20 mouse cellular contexts compared by ENCODE assay signal in the genomic region with DNA sequence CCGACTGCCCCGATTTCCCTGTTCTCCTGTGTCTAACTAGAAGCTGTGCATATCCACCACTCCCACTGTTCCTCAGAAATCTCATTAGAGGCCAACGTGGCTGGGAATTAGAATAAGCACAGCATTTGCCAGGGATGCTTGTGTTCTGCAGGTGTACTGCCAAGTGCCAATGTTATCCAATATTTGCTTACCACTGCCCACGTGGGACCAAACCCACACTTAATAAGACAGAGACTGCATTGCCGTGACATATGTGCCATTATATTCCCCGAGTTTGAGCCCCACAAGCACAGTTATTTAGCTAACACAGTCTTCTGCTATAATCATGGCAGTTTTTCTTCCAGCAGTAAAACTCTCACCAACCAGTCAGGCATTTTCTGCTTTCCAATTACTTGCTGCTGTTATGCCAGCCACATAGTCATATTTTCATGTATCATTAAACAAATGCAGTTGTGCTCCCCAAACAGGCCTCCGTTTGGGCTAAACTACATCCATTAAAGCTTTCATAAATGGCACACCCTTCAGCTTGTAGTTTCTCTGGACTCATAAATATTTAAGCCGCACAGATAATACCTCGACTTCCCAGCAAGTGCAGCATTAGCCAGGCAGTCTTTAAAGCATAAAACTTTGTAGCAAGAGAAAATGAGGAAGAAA.
A peak's percentile ranks its signal among the peaks of the same experiment; 100 is the strongest.
DNase-seq lines count a peak whose midpoint lies in the region; ATAC-seq lines count a peak whose summit lies in the region.
"Had no signal": no experiment of that assay in that cellular context is flagged by ENCODE, and none has a peak within 500 bp of the region (broad histone marks: within the 10 kb centered on the region; RNA-seq: fewer than 3 reads in every experiment).

No protein-coding gene starts in this region.

- H3K4me3 ChIP-seq in hindbrain, embryonic 14.5 days (replicated peaks; ENCODE audit: low read length), result no peak overlapping the region
- no peak overlapping the region for H3K4me3 ChIP-seq in hindbrain, embryonic 10.5 days
- H3K4me3 ChIP-seq in limb, embryonic 12.5 days (replicated peaks), result no peak overlapping the region
- no peak overlapping the region for H3K4me3 ChIP-seq in neural tube, embryonic 14.5 days (ENCODE audit: low read depth, low read length)
- H3K4me3 ChIP-seq in intestine, embryonic 16.5 days (ENCODE audit: low read length), result no peak overlapping the region
- H3K4me3 ChIP-seq: erythroblast, embryonic 14.5 days; stomach, embryonic 15.5 days had no signal

- no peak overlapping the region for H3K9ac ChIP-seq in hindbrain, embryonic 14.5 days
- H3K9ac ChIP-seq in limb, embryonic 12.5 days (replicated peaks), result no peak overlapping the region
- H3K9ac ChIP-seq in neural tube, embryonic 14.5 days (replicated peaks; ENCODE audit: low read depth, low read length), result no peak overlapping the region
- no peak overlapping the region for H3K9ac ChIP-seq in intestine, embryonic 16.5 days (ENCODE audit: low read depth, low read length)
- H3K9ac ChIP-seq: stomach, embryonic 15.5 days had no signal

- peak; percentile 17 to 22 for DNase-seq in cerebellum, postnatal 10 days
- DNase-seq in cerebellum, postnatal 4 days (ENCODE audit: low spot score in 2 of 2), result no peak
- DNase-seq in hindbrain, embryonic 14.5 days (ENCODE audit: low spot score), result peak; percentile 28
- DNase-seq in hindbrain, embryonic 10.5 days (ENCODE audit: low spot score), result no peak
- no peak for DNase-seq in lung, postnatal 14 days
- DNase-seq: cerebellum, postnatal 25 days; kidney, postnatal 14 days; lung, adult 18-20 months; lung, postnatal 36 days; right cerebral cortex, postnatal 14 days; thymus, adult 2 months had no signal

- no peaks in the 10 kb centered on the region for H3K36me3 ChIP-seq in hindbrain, embryonic 14.5 days (replicated peaks; ENCODE audit: control insufficient read depth, insufficient read depth)
- no peaks in the 10 kb centered on the region for H3K36me3 ChIP-seq in hindbrain, embryonic 10.5 days
- no peaks in the 10 kb centered on the region for H3K36me3 ChIP-seq in limb, embryonic 12.5 days
- H3K36me3 ChIP-seq in neural tube, embryonic 14.5 days (ENCODE audit: control insufficient read depth, insufficient read depth, low read length), result no peaks in the 10 kb centered on the region
- no peaks in the 10 kb centered on the region for H3K36me3 ChIP-seq in intestine, embryonic 16.5 days (ENCODE audit: control insufficient read depth, insufficient read depth, low read length)
- H3K36me3 ChIP-seq: G1E; stomach, embryonic 15.5 days had no signal

- peak; percentile 80 for ATAC-seq in hindbrain, embryonic 14.5 days (ENCODE audit: low FRiP score)
- 0 out of 2 replicates have a peak, but pooled peaks have one; percentile 42 for ATAC-seq in limb, embryonic 12.5 days (ENCODE audit: insufficient number of reproducible peaks, insufficient read depth, low FRiP score, low TSS enrichment, low read depth)
- peak; percentile 96 for ATAC-seq in neural tube, embryonic 14.5 days (ENCODE audit: low read depth)
- ATAC-seq in intestine, embryonic 16.5 days, result no peak
- ATAC-seq: CD4-positive, CD25-positive, alpha-beta regulatory T cell, adult 4 months; intestine, postnatal 0 days had no signal

- H3K27ac ChIP-seq in hindbrain, embryonic 14.5 days, result peak overlapping the region; percentile 57; the same call in 1 of the 2 replicates
- no peak overlapping the region for H3K27ac ChIP-seq in hindbrain, embryonic 10.5 days
- H3K27ac ChIP-seq in limb, embryonic 12.5 days, result peak overlapping the region; percentile 66
- peak overlapping the region; percentile 48 for H3K27ac ChIP-seq in neural tube, embryonic 14.5 days (ENCODE audit: low read depth, low read length)
- no peak overlapping the region for H3K27ac ChIP-seq in intestine, embryonic 16.5 days (ENCODE audit: low read length)
- H3K27ac ChIP-seq: stomach, embryonic 15.5 days had no signal

- H3K27me3 ChIP-seq in hindbrain, embryonic 14.5 days (ENCODE audit: control insufficient read depth, insufficient read depth, low read length), result no peaks in the 10 kb centered on the region
- H3K27me3 ChIP-seq in hindbrain, embryonic 10.5 days (ENCODE audit: insufficient read depth, poor library complexity, severe bottlenecking), result no peaks in the 10 kb centered on the region
- H3K27me3 ChIP-seq in limb, embryonic 12.5 days, result no peaks in the 10 kb centered on the region
- no peaks in the 10 kb centered on the region for H3K27me3 ChIP-seq in neural tube, embryonic 14.5 days (ENCODE audit: control insufficient read depth, insufficient read depth, low read length)
- no peaks in the 10 kb centered on the region for H3K27me3 ChIP-seq in intestine, embryonic 16.5 days (replicated peaks; ENCODE audit: control insufficient read depth, insufficient read depth, low read length)
- H3K27me3 ChIP-seq: stomach, embryonic 15.5 days had no signal

- WGBS in hindbrain, embryonic 14.5 days, result 56% methylated on average over 9 of the region's 9 CpGs
- 82% methylated on average over 9 of the region's 9 CpGs for WGBS in hindbrain, embryonic 10.5 days
- WGBS in limb, embryonic 12.5 days, result 44% methylated on average over 9 of the region's 9 CpGs
- WGBS in neural tube, embryonic 14.5 days, result 38% methylated on average over 9 of the region's 9 CpGs
- 64% methylated on average over 9 of the region's 9 CpGs for WGBS in intestine, embryonic 16.5 days

- H3K4me1 ChIP-seq in hindbrain, embryonic 14.5 days (replicated peaks; ENCODE audit: control insufficient read depth, insufficient read depth, low read length), result no peaks in the 10 kb centered on the region
- H3K4me1 ChIP-seq in hindbrain, embryonic 10.5 days (replicated peaks), result no peaks in the 10 kb centered on the region
- H3K4me1 ChIP-seq in limb, embryonic 12.5 days (replicated peaks), result peaks cover 9% of the 10 kb centered on the region
- 0 out of 2 replicates have a peak, but pooled peaks cover 5% of the 10 kb centered on the region for H3K4me1 ChIP-seq in neural tube, embryonic 14.5 days (ENCODE audit: control insufficient read depth, insufficient read depth, low read length)
- no peaks in the 10 kb centered on the region for H3K4me1 ChIP-seq in intestine, embryonic 16.5 days (ENCODE audit: control insufficient read depth, insufficient read depth, low read length)
- H3K4me1 ChIP-seq: stomach, embryonic 15.5 days had no signal

- H3K9me3 ChIP-seq in hindbrain, embryonic 14.5 days (ENCODE audit: control insufficient read depth, low read length), result no peaks in the 10 kb centered on the region
- H3K9me3 ChIP-seq in hindbrain, embryonic 10.5 days, result no peaks in the 10 kb centered on the region
- H3K9me3 ChIP-seq in limb, embryonic 12.5 days, result no peaks in the 10 kb centered on the region
- H3K9me3 ChIP-seq in neural tube, embryonic 14.5 days (ENCODE audit: control insufficient read depth, low read length), result no peaks in the 10 kb centered on the region
- H3K9me3 ChIP-seq in intestine, embryonic 16.5 days (ENCODE audit: control insufficient read depth, low read length), result no peaks in the 10 kb centered on the region
- H3K9me3 ChIP-seq: stomach, embryonic 15.5 days had no signal

- no peak overlapping the region; the same call in 1 of the 2 replicates for H3K4me2 ChIP-seq in hindbrain, embryonic 14.5 days (replicated peaks)
- H3K4me2 ChIP-seq in limb, embryonic 12.5 days, result no peak overlapping the region
- no peak overlapping the region; the same call in 1 of the 2 replicates for H3K4me2 ChIP-seq in neural tube, embryonic 14.5 days (ENCODE audit: low read depth, low read length)
- H3K4me2 ChIP-seq in intestine, embryonic 16.5 days (ENCODE audit: low read depth, low read length), result no peak overlapping the region
- H3K4me2 ChIP-seq: heart, embryonic 11.5 days; stomach, embryonic 15.5 days had no signal

Comparison
In these comparisons a context has a peak if more than half of its experiments do, and no peak if none do; other contexts are left out.
1. DNase-seq: peak in cerebellum, postnatal 10 days (2 of 2) and hindbrain, embryonic 14.5 days (single experiment); none in cerebellum, postnatal 4 days (0 of 2), hindbrain, embryonic 10.5 days (single experiment) and lung, postnatal 14 days (single experiment).
2. H3K27ac ChIP-seq: peak in hindbrain, embryonic 14.5 days (single experiment), limb, embryonic 12.5 days (single experiment) and neural tube, embryonic 14.5 days (single experiment); none in hindbrain, embryonic 10.5 days (single experiment) and intestine, embryonic 16.5 days (single experiment).